Mouse (Mus musculus) frontal cortex, adult 2 months (tissue): ENCODE measurements around the gene Elf5. TPM values are rescaled to one million over a fixed set of nuclear protein-coding genes. Genes with fewer than 3 reads are reported as not detected.

Experiments used
- DNase-seq, 2 experiments: peaks; one replicate each; pipeline ENCODE4 v3.0.0; 2022; ENCODE audit warnings: low spot score in 1 of 2; ENCODE audit errors: extremely low spot score in 1 of 2
- polyA plus RNA-seq: library from polyadenylated mRNA; depleted of rRNA; stranded (reverse); fragments of >200 nt; gene quantifications from 2 replicates; pipeline ENCODE4 v1.2.3, GENCODE M21; 2012; rRNA removed

Gene Elf5
- polyA plus RNA-seq, 1 experiment, result 0.54 TPM

DNA sequence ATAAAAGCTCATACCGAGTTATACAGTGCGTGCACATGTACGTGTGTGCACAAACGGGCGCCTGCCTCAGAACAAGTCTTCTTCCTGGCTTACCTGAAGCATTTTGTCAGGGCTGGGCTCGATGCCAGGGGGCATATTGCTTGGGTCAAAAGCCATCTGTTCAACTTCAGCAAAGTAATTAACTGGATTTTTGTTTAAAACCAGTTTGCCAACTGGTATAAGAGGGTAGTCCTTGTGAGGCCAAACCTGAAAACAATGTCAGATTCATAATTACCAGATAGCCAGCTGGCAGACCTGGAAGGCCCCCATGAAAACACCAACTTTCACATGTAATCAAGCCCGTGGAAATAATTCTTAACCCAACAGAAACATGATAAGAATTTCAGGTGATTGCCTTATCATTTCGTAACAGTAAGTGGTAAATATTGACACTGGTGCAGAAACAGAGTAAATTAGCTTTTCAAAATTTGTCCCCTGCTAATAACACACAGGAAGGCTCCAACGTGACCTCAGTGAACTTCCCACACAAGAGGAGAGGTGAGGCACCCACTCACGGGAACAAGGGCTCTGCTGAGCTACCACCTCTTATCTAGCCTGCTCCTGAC is 55.6 kb downstream of the Elf5 start:
- DNase-seq, result no peak

DNA sequence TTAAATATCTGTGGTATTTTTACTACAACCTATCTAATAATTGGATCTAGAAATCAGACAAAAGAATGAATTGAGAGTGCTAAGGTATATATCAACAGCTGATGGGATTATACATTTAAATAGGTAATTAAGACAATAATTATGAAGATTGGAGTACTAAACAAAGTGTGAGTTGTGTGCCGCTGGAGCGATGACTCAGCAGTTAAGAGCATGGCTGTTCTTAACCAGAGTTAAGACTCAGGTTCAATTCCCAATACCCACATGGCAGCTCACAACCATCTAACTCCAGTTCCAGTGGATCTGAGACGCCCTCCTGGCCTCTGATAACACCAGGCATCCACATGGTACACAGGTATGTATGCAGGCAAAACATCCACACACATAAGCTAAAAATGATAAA is 61.9 kb downstream of the Elf5 start:
- DNase-seq, result no peak

DNA sequence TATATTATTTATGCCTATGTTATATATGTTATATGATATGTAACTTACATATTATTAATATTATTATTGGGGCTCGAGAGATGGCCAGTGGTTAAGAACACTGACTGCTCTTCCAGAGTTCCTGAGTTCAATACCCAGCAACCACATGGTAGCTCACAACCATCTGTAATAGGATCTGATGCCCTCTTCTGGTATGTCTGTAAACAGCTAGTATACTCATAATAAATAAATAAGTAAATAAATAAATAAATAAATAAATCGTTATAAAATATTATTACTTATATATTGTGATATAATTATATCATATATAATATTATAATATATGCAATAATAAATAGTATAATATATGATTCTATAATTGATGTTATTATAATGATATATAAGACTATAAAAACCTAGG is 64.7 kb downstream of the Elf5 start:
- no peak for DNase-seq

DNA sequence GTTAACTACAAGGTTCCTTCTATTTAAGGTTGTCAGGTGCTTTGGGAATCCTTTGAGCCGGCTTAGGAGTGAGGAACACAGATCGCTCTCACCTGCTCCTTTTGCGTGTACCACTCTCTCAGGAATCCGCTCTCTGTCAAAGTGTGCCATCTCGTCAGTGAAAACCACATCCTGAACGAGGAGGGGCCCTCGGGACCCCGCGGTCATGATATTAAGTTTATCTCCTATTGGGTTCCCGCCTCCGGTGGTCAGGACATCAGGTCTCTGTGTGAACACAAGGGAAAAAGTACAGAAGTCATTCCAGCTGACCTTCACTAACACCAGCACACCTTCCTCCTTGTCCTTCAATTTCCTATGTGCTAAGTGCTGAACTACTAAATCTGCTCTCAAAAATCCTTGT is 65.2 kb downstream of the Elf5 start:
- DNase-seq, result no peak

DNA sequence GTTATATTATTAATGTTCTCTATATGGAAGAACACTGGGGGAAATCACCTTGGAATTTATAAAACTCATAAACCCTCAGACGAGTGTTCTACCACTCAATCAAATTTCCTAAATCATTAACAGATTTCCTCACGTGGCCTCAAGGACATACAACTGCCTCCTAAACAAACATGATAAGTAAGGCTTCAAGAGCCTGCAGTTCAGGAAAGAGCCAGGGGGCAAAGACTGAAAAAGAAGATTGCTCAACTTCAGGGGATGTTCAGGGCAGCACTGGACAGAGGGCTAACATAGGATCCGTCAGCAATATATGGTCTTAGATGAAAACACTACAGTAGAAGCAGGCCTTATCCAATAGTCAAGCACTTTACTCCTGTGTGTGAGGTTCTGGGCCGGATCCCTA is 66.0 kb downstream of the Elf5 start:
- DNase-seq, result no peak

DNA sequence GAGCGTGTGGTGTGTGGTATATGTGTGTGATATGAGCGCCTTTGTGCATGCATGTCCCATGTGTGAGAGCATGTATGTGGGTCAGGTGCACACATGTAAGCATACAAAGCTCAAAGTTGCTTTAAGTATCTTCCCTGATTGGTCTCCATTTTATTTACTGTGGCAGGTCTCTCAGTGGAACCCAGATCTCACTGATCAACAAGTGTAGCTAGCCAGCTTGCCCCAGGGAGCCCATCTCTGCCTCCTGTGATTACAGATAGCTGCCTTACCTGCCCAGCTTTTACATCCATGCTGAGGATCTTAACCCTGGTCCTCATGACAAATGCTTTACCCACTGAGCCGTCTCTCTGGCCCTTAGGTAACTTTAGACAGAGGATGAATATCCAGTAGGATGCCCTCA is 66.8 kb downstream of the Elf5 start:
- DNase-seq, result no peak

DNA sequence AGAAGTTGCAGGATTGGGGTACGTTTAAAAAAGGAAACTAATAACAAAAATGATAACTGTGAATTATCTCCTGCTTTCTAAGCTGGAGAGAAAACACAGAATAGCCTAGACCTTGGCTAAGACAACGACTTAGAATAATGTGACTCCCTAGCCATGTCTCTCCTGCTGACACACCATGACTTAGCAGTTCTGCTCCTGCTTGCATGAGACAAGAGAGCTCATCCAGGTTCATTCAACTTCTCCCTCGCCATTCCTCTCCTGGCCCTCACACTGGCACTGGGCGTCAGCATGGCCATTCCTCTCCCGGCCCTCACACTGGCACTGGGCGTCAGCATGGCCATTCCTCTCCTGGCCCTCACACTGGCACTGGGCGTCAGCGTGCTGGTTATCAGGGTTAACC is 68.8 kb downstream of the Elf5 start:
- DNase-seq, result no peak

DNA sequence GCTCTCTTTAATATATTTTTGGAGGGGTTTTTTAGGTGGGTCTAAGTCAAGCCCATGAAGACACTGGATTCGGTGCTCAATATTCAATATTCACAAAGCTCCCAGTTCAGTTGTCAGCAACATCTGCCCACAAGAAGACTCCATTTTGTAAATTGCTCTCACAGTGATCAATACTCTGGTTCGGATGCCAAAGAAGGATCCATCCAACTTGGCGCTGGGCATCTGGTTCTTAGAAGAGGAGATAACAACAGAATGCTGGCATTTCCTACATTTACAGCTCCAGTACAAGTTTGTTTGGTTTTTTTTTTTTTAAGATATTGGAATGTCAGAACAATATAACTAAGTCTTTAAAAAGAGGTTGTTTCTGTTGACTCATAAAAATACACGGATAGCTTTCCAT is 69.4 kb downstream of the Elf5 start:
- no peak for DNase-seq

DNA sequence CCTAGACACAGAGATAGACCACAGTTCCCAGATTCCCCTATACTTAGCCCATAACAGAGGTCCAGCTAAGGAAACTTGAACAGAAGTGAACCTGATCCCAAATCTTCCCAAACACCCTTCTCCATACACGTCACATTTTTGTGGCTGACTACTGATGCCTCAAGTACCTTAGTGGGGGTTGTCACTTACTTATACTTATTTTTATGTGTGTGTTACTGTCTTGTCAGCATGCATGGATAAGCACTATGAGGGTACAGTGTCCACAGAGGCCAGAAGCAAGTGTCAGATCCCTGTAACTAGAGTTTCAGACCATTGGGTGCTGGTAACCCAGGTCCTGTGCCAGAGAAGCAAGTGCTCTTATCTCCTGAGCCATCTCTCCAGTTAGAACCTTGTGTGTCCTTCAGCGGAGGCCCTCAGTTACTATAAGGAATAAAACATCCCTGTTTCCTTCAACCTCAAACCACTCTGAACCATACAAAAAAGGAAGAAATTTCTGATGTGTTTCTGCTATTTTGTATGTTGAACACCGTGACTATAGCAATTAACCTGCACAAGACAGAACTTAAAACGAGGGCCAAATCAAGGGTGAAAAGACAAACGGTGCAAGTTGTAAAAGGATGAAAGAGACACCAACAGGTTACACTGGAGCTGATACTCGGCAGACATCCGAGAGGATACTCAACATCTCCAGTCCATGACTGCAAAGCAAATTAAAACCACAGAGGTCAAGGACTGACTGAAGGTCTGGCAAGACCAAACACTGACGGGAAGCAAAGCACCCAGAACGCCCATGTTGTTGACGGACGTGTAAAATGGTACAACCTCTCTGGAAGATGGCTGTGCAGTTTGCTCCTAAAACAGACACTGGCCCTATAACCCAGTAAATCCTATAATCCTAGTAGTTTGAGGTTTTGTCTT is 70.1 kb downstream of the Elf5 start:
- DNase-seq, result no peak

DNA sequence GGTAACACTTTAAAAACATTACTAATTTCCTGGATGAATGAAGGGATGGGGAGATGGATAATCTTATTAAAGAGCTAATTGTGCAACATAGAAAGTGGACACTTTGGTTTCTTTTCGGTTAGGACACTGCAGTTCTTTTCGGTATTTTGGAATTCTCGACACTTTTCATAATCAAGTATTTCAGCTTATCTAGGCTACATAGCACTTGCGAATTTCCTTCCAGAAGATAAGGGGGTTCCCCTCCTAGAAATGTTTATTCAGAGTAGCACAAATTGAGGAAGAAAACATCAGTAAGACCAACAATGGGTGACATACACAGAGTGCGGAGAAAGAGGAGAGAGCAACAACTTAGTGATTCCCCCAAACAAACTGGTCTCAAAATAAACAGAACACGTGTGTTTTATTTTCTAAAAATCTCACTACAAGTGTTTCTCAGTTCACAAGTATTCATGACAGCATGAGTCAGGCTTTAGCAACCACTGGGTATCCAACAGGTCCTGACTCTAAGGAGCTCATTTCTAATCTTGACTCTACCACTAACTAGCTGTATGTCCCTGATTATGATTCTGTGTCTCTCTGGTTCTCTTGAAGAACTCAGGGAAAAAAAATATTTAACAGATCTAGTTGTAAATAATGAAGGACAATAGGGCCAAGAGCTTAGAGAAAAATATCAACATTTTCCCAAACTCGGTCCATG is 71.9 kb downstream of the Elf5 start:
- DNase-seq, result no peak

DNA sequence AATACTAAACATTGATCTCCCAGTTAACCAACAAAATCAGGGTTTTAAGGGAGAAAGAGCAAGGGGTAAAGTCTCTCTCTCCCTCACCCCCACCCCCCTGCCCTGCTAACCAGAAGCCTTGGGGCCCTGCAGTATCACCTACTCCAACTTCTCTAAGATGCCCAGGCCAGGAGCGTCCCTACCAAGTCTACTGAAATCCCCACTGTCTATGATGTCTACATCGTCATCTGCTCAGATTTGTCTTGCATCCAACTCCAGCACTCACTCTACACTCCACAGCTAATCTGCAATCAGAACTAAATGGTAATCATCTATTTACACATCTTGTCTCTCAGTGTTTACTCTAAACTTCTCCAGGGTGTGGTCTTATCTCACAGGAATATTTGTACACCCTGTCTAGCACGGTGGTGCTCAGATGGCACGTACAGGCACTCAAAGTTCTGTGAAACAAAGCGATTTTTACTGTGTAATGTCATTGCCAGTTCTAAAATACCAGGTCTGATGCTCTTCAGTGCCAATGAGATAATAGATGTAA is 72.6 kb downstream of the Elf5 start:
- DNase-seq, result no peak

DNA sequence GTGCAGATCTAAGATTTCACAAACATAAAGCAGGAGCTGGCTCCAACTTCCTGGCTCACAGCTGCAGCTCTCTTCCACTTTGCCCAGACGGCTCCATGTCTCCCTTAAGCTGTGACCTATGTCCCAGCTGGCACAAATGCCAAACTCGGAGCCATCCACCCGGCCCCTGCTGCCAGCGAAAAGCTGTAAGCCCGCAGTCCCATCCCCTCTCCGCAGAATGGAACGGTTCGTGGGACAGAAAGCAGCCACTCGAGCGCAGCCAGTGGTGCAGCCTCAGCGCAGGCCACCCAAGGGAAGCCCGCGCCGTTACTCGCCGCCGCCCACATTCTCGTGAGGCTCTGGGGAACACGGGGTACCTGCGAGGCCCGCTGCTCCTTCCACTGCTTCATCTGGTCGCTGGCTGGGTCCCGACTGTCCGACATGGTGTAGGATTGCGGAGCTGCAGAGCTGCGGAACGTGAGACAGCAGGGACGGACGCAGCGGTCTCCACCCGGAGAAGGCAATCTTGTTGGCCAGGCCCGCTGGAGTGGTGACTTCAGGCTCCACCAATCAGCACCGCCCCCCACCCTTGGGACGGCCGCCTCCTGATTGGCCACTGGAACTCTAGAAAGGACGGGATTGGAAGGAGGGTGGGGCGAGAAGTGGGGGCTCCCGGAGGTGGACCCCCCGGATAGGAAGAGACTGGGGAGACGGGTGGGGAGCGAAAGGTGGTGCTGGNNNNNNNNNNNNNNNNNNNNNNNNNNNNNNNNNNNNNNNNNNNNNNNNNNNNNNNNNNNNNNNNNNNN is 73.3 kb downstream of the Elf5 start, which contains the start of gene Cat:
Cat (minus strand) TSS at position 544 of the 785 bp plus-strand sequence.
- peak; percentile 95 to 97 for DNase-seq

DNA sequence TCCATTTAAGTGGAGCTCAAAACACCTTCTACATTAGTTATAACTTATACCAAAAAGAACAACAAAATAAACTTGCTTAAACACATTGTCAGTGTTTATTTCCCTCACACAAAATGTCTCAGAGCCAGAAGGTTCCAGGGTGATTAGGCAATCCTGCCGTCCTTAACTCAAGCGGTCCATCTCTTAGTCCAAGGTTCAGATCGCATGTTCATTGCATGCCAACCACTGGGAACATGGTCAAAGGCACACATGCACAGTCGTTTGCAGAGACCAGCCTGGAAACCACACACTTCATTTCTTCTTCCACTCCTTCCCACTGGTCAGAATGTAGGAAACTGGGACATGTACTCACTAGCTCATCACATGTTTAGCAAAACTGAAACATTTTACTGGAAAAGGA is 81.0 kb downstream of the Elf5 start:
- no peak for DNase-seq

DNA sequence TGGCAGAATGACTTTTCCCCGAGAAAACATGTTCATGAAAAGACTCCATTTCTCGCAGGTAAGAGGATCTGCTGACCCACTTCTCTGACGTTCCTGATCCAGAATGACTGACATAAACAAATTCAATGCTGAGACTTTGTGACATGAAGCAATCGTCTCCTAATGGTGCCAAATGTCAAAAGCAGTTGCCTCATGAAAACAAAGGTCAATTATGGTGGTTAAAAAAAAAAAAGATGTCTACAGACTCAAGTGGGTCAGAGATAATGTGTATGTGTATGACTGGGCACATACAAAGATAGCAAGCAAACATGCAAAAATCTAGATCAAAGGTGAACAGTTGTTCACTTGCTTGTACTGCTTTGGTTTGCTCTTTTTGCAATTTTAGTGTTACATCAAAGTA is 82.3 kb downstream of the Elf5 start:
- no peak for DNase-seq

DNA sequence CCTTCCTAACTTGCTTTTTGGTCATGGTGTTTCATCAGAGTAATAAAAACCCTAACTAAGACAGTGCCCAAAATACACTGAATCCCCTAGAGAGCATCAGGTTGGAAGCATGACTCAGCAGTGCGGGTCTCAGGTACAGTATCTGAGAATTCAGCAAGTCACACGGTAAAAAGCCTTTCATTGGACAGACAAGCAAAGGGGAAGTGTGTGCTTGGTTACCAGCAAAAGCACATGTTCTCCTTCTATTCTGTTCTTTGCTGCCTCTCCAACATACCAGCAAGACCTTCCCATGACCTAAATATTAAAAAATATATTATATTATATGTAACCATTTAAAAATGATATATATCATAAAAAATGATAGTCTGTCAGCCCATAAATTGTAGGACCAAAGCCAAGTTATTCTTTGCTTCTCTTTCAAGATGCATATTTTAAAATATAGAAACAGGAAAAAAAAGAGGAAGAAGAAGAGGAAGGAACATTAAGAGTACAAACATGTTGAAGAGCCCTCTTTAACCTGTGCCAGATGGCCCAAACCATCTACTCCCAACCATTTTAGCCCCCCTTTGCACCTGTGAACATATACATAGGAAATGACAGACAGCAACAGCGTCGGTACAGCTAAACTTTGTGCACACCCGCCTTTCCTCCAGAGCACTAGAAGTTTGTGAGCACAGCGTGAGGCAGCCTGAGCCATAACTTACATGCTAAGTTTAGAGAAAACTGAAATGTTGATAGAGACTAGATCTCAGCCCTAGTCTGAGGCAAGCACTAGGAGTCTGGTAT is 84.3 kb downstream of the Elf5 start:
- no peak for DNase-seq

Other genes starting within 250 kb of the Elf5 start
- gene Ehf, start 108.4 kb upstream of the Elf5 start, polyA plus RNA-seq, result 0.13 and 0.14 TPM in 2 replicates
- 41.8 and 42.7 TPM in 2 replicates for gene Cat, start 73.5 kb downstream of the Elf5 start, polyA plus RNA-seq
- gene Abtb2, start 154.6 kb downstream of the Elf5 start, polyA plus RNA-seq, result 12.0 TPM in 2 replicates